Mouse (Mus musculus): Measurements from ENCODE around the gene Pbx4. TPM values are rescaled to one million over a fixed set of nuclear protein-coding genes. Genes with fewer than 3 reads are reported as not detected.
A peak's percentile ranks its signal among the peaks of the same experiment; 100 is the strongest.

Gene Pbx4
- total RNA-seq (2021) = 10 to 100 TPM; 15.1 to 18.3 TPM
- long read RNA-seq, experiment 1, partial matches to known transcripts = 1 of 12 reads
- long read RNA-seq, experiment 1, other reads (novel, unspliced or antisense) = 9 of 12 reads
- long read RNA-seq, experiment 2, partial matches to known transcripts = 2 of 16 reads
- long read RNA-seq, experiment 2, other reads (novel, unspliced or antisense) = 8 of 16 reads

- Histone ChIP-seq H3K27ac (peak within 1 kb of the TSS; percentile 68), H3K4me3 (peak within 1 kb of the TSS; percentile 76)
- DNase-seq (ENCODE audit: low spot score in 2 of 2) = peak; percentile 89 to 97
- peak; percentile 42; the same call in 1 of the 2 replicates for TF ChIP-seq CTCF (conservative IDR thresholded peaks at IDR 0.05)
Observed at GRCm38 (mm10) chr8:69832298-69832853, at the start of gene Pbx4. Gene Pbx4 (plus strand): TSS chr8:69832491.

GRCm38 (mm10) chr8:69789105-69789504, 43.2 kb upstream of the Pbx4 start:
- no peak for DNase-seq (ENCODE audit: low spot score in 2 of 2)
- no peak for TF ChIP-seq CTCF (conservative IDR thresholded peaks at IDR 0.05)
- no peak overlapping the region for H3K27ac ChIP-seq
- no peak overlapping the region for H3K4me3 ChIP-seq

- DNase-seq (ENCODE audit: low spot score in 2 of 2) = no peak
- H3K4me3 ChIP-seq = no peak overlapping the region
- no peak for TF ChIP-seq CTCF (conservative IDR thresholded peaks at IDR 0.05)
- no peak overlapping the region for H3K27ac ChIP-seq
Observed at GRCm38 (mm10) chr8:69789731-69790130, 42.6 kb upstream of the Pbx4 start.

GRCm38 (mm10) chr8:69790364-69790763, 41.9 kb upstream of the Pbx4 start:
- peak overlapping the region; percentile 92 for H3K27ac ChIP-seq
- no peak for DNase-seq (ENCODE audit: low spot score in 2 of 2)
- H3K4me3 ChIP-seq = peak overlapping the region; percentile 96
- no peak for TF ChIP-seq CTCF (conservative IDR thresholded peaks at IDR 0.05)

GRCm38 (mm10) chr8:69790773-69791367, 41.4 kb upstream of the Pbx4 start, which contains the start of the genes Atp13a1 and Zfp866:
Gene Atp13a1 (plus strand): TSS chr8:69791163.
Gene Zfp866 (minus strand): TSS chr8:69791178.
- Histone ChIP-seq H3K27ac (peak within 1 kb of the TSS; percentile 92), H3K4me3 (peak within 1 kb of the TSS; percentile 96)
- TF ChIP-seq CTCF (conservative IDR thresholded peaks at IDR 0.05) = no peak
- DNase-seq (ENCODE audit: low spot score in 2 of 2) = peak; percentile 84 to 87

GRCm38 (mm10) chr8:69791415-69792068, 40.7 kb upstream of the Pbx4 start:
- peak overlapping the region; percentile 96 for H3K4me3 ChIP-seq
- no peak for DNase-seq (ENCODE audit: low spot score in 2 of 2)
- TF ChIP-seq CTCF (conservative IDR thresholded peaks at IDR 0.05) = no peak
- peak overlapping the region; percentile 92 for H3K27ac ChIP-seq

GRCm38 (mm10) chr8:69793666-69794065, 38.6 kb upstream of the Pbx4 start:
- H3K27ac ChIP-seq = no peak overlapping the region
- DNase-seq (ENCODE audit: low spot score in 2 of 2) = no peak
- H3K4me3 ChIP-seq = no peak overlapping the region
- no peak for TF ChIP-seq CTCF (conservative IDR thresholded peaks at IDR 0.05)

GRCm38 (mm10) chr8:69794096-69794495, 38.2 kb upstream of the Pbx4 start:
- no peak for DNase-seq (ENCODE audit: low spot score in 2 of 2)
- Histone ChIP-seq H3K4me3 (no peak overlapping the region), H3K27ac (no peak overlapping the region)

GRCm38 (mm10) chr8:69794901-69795300, 37.4 kb upstream of the Pbx4 start:
- no peak for DNase-seq (ENCODE audit: low spot score in 2 of 2)
- TF ChIP-seq CTCF (conservative IDR thresholded peaks at IDR 0.05) = no peak
- no peak overlapping the region for H3K4me3 ChIP-seq
- H3K27ac ChIP-seq = no peak overlapping the region

More at GRCm38 (mm10) chr8:69794096-69794495, 38.2 kb upstream of the Pbx4 start:
- no peak for TF ChIP-seq CTCF (conservative IDR thresholded peaks at IDR 0.05)

- DNase-seq (ENCODE audit: low spot score in 2 of 2) = no peak
- no peak for TF ChIP-seq CTCF (conservative IDR thresholded peaks at IDR 0.05)
- no peak overlapping the region for H3K4me3 ChIP-seq
- H3K27ac ChIP-seq = no peak overlapping the region
Observed at GRCm38 (mm10) chr8:69796721-69797345, 35.5 kb upstream of the Pbx4 start.

- H3K4me3 ChIP-seq = no peak overlapping the region
- no peak for TF ChIP-seq CTCF (conservative IDR thresholded peaks at IDR 0.05)
- H3K27ac ChIP-seq = no peak overlapping the region
- no peak for DNase-seq (ENCODE audit: low spot score in 2 of 2)
Observed at GRCm38 (mm10) chr8:69797661-69798060, 34.6 kb upstream of the Pbx4 start.

GRCm38 (mm10) chr8:69799261-69799660, 33.0 kb upstream of the Pbx4 start:
- no peak for TF ChIP-seq CTCF (conservative IDR thresholded peaks at IDR 0.05)
- DNase-seq (ENCODE audit: low spot score in 2 of 2) = no peak
- Histone ChIP-seq H3K27ac (no peak overlapping the region), H3K4me3 (no peak overlapping the region)

- H3K27ac ChIP-seq = no peak overlapping the region
- no peak for DNase-seq (ENCODE audit: low spot score in 2 of 2)
- no peak for TF ChIP-seq CTCF (conservative IDR thresholded peaks at IDR 0.05)
- no peak overlapping the region for H3K4me3 ChIP-seq
Observed at GRCm38 (mm10) chr8:69799946-69800345, 32.3 kb upstream of the Pbx4 start.

Measured in layer of hippocampus, adult 2 months (tissue).